Mouse (Mus musculus) adrenal gland, postnatal 36 days (tissue): ENCODE results near the gene Nfil3. TPM values are rescaled to one million over a fixed set of nuclear protein-coding genes. Genes with fewer than 3 reads are reported as not detected.

Experiments used
- DNase-seq, 2 experiments: peaks; one replicate each; pipeline ENCODE4 v3.0.0; 2021; ENCODE audit warnings: mixed read lengths in 1 of 2
- total RNA-seq, 2 experiments: library from RNA; stranded (reverse); gene quantifications; 2 replicates each; pipeline ENCODE4 v1.2.3; 2021

Gene Nfil3
- total RNA-seq, 2 experiments from 2014 or later, result 48.9 to 83.1 TPM

GRCm38 (mm10) chr13:52982703-52983102 is 1.8 kb upstream of the Nfil3 start:
- DNase-seq, result peak; percentile 88

- peak; percentile 73 to 77 for DNase-seq
These were observed 788 bp upstream of the Nfil3 start for GRCm38 (mm10) chr13:52981441-52982281.

GRCm38 (mm10) chr13:52980211-52980950 is 492 bp downstream of the Nfil3 start:
- DNase-seq, result peak; percentile 81 to 85

- peak in 1 of 2 experiments; percentile 35 for DNase-seq
These were observed 1.4 kb downstream of the Nfil3 start for GRCm38 (mm10) chr13:52979331-52980051.

GRCm38 (mm10) chr13:52978321-52978981 is 2.4 kb downstream of the Nfil3 start:
- DNase-seq, result peak; percentile 83 to 85

- DNase-seq, result no peak
These were observed 3.1 kb downstream of the Nfil3 start for GRCm38 (mm10) chr13:52977757-52978156.

GRCm38 (mm10) chr13:52977221-52977609 is 3.7 kb downstream of the Nfil3 start:
- DNase-seq, result no peak

GRCm38 (mm10) chr13:52976510-52977220 is 4.2 kb downstream of the Nfil3 start:
- peak; percentile 78 to 83 for DNase-seq

GRCm38 (mm10) chr13:52976130-52976509 is 4.8 kb downstream of the Nfil3 start:
- no peak for DNase-seq

GRCm38 (mm10) chr13:52974676-52975075 is 6.2 kb downstream of the Nfil3 start:
- peak; percentile 75 to 82 for DNase-seq

- DNase-seq, result peak; percentile 43 to 60
These were observed 7.4 kb downstream of the Nfil3 start for GRCm38 (mm10) chr13:52973427-52973826.

GRCm38 (mm10) chr13:52972626-52973025 is 8.2 kb downstream of the Nfil3 start:
- no peak for DNase-seq

- no peak for DNase-seq
These were observed 10.0 kb downstream of the Nfil3 start for GRCm38 (mm10) chr13:52970876-52971275.

GRCm38 (mm10) chr13:52962922-52963321 is 18.0 kb downstream of the Nfil3 start:
- no peak for DNase-seq

- no peak for DNase-seq
These were observed 18.5 kb downstream of the Nfil3 start for GRCm38 (mm10) chr13:52962361-52962760.

- no peak for DNase-seq
These were observed 26.9 kb downstream of the Nfil3 start for GRCm38 (mm10) chr13:52953779-52954553.

GRCm38 (mm10) chr13:52949211-52949610 is 31.7 kb downstream of the Nfil3 start:
- DNase-seq, result no peak

GRCm38 (mm10) chr13:52947545-52947944 is 33.3 kb downstream of the Nfil3 start:
- no peak for DNase-seq

GRCm38 (mm10) chr13:52945769-52946168 is 35.1 kb downstream of the Nfil3 start:
- no peak for DNase-seq

- no peak for DNase-seq
These were observed 36.8 kb downstream of the Nfil3 start for GRCm38 (mm10) chr13:52944116-52944515.
